Mouse (Mus musculus): ENCODE measurements around the gene Pde4a. TPM values are rescaled to one million over a fixed set of nuclear protein-coding genes. Genes with fewer than 3 reads are reported as not detected.
"Not testable (repeated sequence)": the region's sequence is repeated elsewhere in the genome, so short reads cannot be mapped to it uniquely, and the experiment has no call there.

The Pde4a gene
- total RNA-seq, 2 experiments from 2014 or later: 22.1 to 23.2 TPM

DNA sequence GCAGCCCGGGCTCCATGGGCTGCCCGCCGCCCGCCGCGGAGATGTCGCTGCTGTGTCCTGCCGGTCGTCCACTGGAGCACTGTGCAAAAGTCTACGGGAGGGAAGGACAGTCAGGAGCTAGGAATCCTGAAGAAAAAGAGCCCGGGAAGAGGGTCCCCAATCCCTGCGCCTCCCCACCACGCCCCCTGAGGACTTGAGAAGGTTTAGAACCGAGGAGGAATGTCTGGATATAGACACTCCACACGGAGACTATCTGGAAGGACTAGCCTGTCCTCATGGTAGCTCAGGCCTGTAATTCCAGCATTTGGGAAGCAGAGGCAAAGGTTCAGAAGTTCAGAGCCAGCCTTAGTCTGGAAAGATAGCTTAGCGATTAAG lies 79.6 kb downstream of the Pde4a start:
- DNase-seq: no peak

GRCm38 (mm10) chr9:21246342-21246741 lies 80.8 kb downstream of the Pde4a start:
- DNase-seq: no peak

DNA sequence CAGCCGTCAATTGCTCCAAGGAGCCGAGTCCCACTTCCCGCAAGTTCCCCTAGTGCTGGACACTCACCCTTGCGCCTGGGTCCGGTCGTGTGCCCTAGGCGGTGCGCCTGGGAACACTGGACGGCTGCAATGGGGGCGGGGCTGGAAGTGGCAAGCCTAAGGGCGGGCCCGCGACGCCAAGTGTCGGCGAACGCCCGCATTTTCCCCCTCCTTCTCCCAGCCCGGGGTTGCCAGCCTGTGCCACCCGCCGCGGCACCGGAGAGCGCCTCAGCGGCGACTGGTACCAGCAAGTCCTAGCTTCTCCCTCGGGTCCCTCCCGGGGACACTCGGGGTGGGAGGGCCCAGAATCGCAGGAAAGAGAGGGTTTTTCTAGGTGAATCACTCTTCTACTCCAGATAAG lies 82.8 kb downstream of the Pde4a start, which contains the start of gene S1pr5:
S1pr5 (minus strand) TSS at position 118 of the 400 bp plus-strand sequence.
- DNase-seq: peak; percentile 60

GRCm38 (mm10) chr9:21249629-21250508 lies 84.4 kb downstream of the Pde4a start:
- no peak for DNase-seq

DNA sequence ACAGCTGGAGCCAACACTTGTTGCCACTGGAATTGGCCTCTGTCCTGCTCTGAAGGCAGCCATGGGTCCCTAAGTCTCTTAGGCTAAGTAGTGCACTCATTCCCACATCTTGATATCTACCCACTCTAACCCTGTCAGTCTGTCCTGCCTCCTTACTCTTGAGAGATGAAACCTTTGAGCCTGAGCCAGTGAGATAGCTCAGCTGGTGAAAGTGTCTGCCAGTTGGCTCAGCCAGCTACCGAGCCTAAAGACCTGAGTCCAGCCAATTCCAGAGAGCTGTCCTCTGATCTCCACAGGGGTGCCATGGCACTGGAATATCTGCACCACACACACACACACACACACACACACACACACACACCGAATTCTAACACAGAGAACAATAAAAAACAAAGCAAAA lies 85.0 kb downstream of the Pde4a start:
- no peak for DNase-seq

DNA sequence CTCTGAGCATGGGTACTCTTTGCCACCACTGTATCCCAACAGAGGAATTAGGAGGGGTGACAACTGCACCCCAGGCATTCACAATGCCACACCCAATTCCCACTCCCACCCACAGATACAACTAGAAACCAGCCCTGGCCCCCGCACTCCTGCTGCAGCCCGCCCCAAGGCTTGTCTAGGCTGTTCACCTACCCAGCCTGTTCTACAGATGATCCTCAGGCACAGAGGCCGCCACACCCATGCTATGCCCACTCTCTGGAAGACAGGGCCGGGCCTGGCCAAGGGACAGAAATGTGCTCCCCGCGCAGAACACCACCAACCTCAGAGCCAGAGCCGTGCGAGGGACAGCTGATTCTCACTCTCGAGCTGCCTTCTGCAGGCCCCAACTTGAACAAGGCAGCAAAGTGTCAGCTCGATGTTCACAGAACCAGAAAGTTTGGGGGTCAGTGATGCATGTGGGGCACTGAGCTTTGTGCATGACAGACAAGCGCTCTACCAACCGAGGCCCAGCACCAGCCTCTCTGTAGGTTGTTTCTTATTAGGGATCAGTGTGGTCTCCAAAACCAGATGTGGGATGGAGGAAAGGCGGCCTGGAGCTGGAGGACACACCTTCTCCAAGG lies 85.7 kb downstream of the Pde4a start:
- no peak for DNase-seq

DNA sequence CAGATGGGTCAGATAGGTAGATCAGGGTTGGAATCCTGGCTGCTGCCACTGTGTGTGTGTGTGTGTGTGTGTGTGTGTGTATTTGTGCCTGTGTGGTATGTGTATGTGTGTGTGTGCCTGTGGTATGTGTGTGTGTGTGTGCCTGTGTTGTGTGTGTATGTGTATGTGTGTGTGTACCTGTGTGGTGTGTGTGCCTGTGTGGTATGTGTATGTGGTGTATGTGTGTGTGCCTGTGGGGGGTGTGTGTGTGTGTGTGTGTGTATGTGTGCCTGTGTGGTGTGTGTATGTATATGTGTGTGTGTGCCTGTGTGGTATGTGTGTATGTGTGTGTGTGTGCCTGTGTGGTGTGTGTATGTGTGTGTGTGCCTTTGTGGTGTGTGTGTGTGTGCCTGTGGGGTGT lies 89.2 kb downstream of the Pde4a start:
- no peak for DNase-seq

- not testable (repeated sequence) for DNase-seq
Observed at GRCm38 (mm10) chr9:21256349-21256748, 90.8 kb downstream of the Pde4a start.

DNA sequence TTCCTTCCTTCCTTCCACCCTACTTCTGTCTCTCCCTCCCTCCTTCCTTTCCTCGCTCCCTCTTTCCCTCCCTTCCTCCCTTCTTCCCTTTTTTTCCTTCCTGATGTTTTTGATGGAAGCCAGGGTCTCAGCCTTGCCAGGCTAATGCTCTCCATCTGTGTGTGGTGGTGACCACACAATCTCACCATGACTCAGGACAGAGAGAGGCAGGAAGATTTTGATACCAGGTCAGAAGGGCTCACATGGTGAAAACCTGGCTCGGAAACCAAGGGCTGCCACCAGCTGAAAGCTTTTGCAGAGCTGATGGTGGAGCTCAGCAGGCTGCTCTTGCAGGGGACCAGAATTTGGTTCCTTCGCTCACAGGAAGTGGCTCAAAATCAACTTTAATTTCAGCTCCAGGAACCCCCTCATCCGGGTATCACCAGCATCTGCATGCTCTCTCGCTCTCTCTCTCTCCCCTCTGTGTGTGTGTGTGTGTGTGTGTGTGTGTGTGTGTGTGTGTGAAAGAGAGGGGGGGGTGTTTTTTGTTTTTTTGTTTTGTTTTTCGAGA lies 95.1 kb downstream of the Pde4a start:
- DNase-seq: no peak

GRCm38 (mm10) chr9:21261831-21262230 lies 96.3 kb downstream of the Pde4a start:
- no peak for DNase-seq

Other genes starting within 250 kb of the Pde4a start
- gene Dnmt1, start 205.8 kb upstream of the Pde4a start, total RNA-seq (2021): 10 to 100 TPM; 18.4 to 25.7 TPM
- 10 to 100 TPM in 1 of 2 experiments, 1 to 10 TPM in 1; 8.9 to 11.1 TPM for gene S1pr2, start 188.9 kb upstream of the Pde4a start, total RNA-seq (2021)
- gene Mrpl4, start 163.0 kb upstream of the Pde4a start, total RNA-seq (2021): 10 to 100 TPM; 48.4 to 49.1 TPM
- 1 to 10 TPM; 3.8 to 5.6 TPM for gene Icam1, start 149.7 kb upstream of the Pde4a start, total RNA-seq (2021)
- under 1 TPM in 1 of 2 experiments, not detected in 1; 0.70 TPM for gene Icam4, start 136.3 kb upstream of the Pde4a start, total RNA-seq (2021)
- gene Icam5, start 133.6 kb upstream of the Pde4a start, total RNA-seq (2021): under 1 TPM; 0.14 to 0.25 TPM
- gene Zglp1, start 98.6 kb upstream of the Pde4a start, total RNA-seq (2021): not detected
- gene Gm49373, start 92.6 kb upstream of the Pde4a start, total RNA-seq (2021): under 1 TPM; 0.14 to 0.32 TPM
- gene Fdx1l, start 92.1 kb upstream of the Pde4a start, total RNA-seq (2021): 10 to 100 TPM; 24.2 to 24.9 TPM
- 1 to 10 TPM in 1 of 2 experiments, under 1 TPM in 1; 0.61 to 1.2 TPM for gene Gm38431, start 73.7 kb upstream of the Pde4a start, total RNA-seq (2021)
- gene Raver1, start 73.7 kb upstream of the Pde4a start, total RNA-seq (2021): 10 to 100 TPM; 22.1 to 25.6 TPM
- 1 to 10 TPM; 5.1 to 7.6 TPM for gene Tyk2, start 34.5 kb upstream of the Pde4a start, total RNA-seq (2021)
- 100 to 1,000 TPM; 138 to 151 TPM for gene Cdc37, start 15.7 kb upstream of the Pde4a start, total RNA-seq (2021)
- 10 to 100 TPM; 59.6 to 60.9 TPM for gene Keap1, start 73.6 kb downstream of the Pde4a start, total RNA-seq (2021)
- under 1 TPM; 0.09 to 0.19 TPM for gene S1pr5, start 82.7 kb downstream of the Pde4a start, total RNA-seq (2021)
- gene Atg4d, start 99.6 kb downstream of the Pde4a start, total RNA-seq (2021): 10 to 100 TPM; 28.4 to 31.9 TPM
- gene Kri1, start 122.3 kb downstream of the Pde4a start, total RNA-seq (2021): 10 to 100 TPM; 10.8 to 14.5 TPM
- 10 to 100 TPM; 14.2 to 16.1 TPM for gene Cdkn2d, start 125.7 kb downstream of the Pde4a start, total RNA-seq (2021)
- not detected for gene Ap1m2, start 146.6 kb downstream of the Pde4a start, total RNA-seq (2021)
- 100 to 1,000 TPM; 131 to 140 TPM for gene Slc44a2, start 155.0 kb downstream of the Pde4a start, total RNA-seq (2021)
- 10 to 100 TPM; 34.9 to 49.0 TPM for gene Ilf3, start 202.2 kb downstream of the Pde4a start, total RNA-seq (2021)
- gene Qtrt1, start 246.1 kb downstream of the Pde4a start, total RNA-seq (2021): 10 to 100 TPM in 1 of 2 experiments, 1 to 10 TPM in 1; 8.5 to 11.4 TPM